Mouse (Mus musculus): Measurements from ENCODE around the gene Tnfaip1. TPM values are rescaled to one million over a fixed set of nuclear protein-coding genes. Genes with fewer than 3 reads are reported as not detected.
A peak's percentile ranks its signal among the peaks of the same experiment; 100 is the strongest.

Gene Tnfaip1
- polyA plus RNA-seq, 1 experiment = 30.1 TPM

GRCm38 (mm10) chr11:78523241-78523955 is 12.7 kb downstream of the Tnfaip1 start:
- H3K4me3 ChIP-seq (ENCODE audit: insufficient read depth, low read depth, low read length) = no peak overlapping the region
- H3K4me1 ChIP-seq (ENCODE audit: control insufficient read depth, insufficient read depth, insufficient read length, low read length) = no peaks in the 10 kb centered on the region
- peak overlapping the region; percentile 55 for H3K27ac ChIP-seq (replicated peaks; ENCODE audit: low read depth, low read length)

- Histone ChIP-seq H3K27ac (replicated peaks; ENCODE audit: low read depth, low read length) (peak overlapping the region; percentile 7), H3K4me3 (ENCODE audit: insufficient read depth, low read depth, low read length) (no peak overlapping the region), H3K4me1 (ENCODE audit: control insufficient read depth, insufficient read depth, insufficient read length, low read length) (no peaks in the 10 kb centered on the region)
Observed at GRCm38 (mm10) chr11:78522481-78522997, 13.6 kb downstream of the Tnfaip1 start.

DNA sequence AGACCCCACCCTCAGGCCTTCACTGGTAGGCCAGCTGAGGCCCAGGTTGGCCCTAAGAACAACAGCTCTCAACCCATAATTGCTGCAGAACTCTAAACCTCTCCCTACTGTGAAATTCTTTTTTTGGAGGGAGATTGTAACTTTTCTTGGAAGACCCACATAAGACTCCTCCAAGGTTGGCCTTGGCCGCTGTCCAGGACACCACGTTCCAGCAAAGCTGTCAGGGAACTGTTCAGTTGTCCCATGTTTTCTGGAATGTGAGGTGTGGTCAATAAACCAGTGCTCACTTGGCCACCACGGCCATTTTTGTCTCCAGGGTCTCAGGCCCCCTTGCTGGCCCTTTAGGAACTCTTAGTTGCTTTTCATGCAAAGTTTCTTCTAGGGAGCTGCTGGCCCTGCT is 14.3 kb downstream of the Tnfaip1 start:
- Histone ChIP-seq H3K4me3 (ENCODE audit: insufficient read depth, low read depth, low read length) (no peak overlapping the region), H3K4me1 (ENCODE audit: control insufficient read depth, insufficient read depth, insufficient read length, low read length) (no peaks in the 10 kb centered on the region), H3K27ac (replicated peaks; ENCODE audit: low read depth, low read length) (no peak overlapping the region)

DNA sequence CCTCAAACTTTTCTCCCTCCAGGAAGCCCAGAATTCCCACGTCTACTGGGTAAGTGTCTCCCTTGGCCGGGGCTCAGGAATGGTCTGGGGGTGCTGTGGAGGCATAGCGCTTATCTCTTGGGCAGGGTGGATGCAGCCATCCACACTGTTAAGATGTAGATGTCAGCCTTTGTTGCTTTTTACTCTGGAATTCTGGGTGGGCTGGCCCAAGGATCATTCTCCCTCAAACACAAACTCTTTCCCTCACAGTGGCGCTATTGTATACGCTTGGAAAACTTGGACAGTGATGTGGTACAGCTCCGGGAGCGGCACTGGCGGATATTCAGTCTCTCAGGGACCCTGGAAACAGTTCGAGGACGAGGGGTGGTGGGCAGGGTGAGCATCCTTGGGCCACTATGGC is 17.2 kb downstream of the Tnfaip1 start:
- Histone ChIP-seq H3K4me1 (ENCODE audit: control insufficient read depth, insufficient read depth, insufficient read length, low read length) (no peaks in the 10 kb centered on the region), H3K4me3 (ENCODE audit: insufficient read depth, low read depth, low read length) (no peak overlapping the region), H3K27ac (replicated peaks; ENCODE audit: low read depth, low read length) (no peak overlapping the region)

- H3K4me3 ChIP-seq (ENCODE audit: insufficient read depth, low read depth, low read length) = no peak overlapping the region
- H3K27ac ChIP-seq (replicated peaks; ENCODE audit: low read depth, low read length) = no peak overlapping the region
- H3K4me1 ChIP-seq (ENCODE audit: control insufficient read depth, insufficient read depth, insufficient read length, low read length) = no peaks in the 10 kb centered on the region
Observed at GRCm38 (mm10) chr11:78515549-78516325, 20.4 kb downstream of the Tnfaip1 start.

DNA sequence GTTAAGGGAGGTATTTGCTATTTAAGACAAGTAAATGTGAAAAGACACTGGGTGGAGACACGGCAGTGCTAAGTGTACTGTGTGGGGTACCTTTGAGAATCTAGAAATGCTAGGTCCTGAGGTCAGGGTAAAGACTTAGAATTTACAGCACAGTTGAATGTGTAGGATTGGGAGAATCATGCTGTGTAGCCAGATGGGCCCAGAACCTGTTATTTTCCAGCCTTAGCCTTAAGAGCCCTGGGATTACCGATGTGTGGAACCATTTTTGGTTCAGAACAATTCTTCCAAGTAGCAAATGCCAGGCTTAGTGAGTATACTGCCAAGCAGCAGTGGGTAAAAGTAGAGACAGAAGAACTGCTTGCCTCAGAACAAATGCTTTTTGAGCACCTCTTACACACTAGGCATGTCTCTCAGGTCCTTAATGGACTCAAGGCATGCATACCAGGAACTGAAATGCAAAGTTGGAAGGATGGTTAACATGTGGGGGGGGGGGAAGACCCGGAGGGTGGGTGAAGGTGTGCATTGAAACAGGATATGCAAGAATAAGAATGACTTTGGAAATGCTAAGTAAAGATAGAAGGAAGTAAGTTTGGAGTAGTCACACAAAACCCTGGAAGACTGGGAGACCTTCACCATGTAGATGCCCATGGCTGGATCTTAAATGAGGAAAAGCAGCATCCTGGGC is 22.9 kb downstream of the Tnfaip1 start:
- Histone ChIP-seq H3K4me1 (ENCODE audit: control insufficient read depth, insufficient read depth, insufficient read length, low read length) (no peaks in the 10 kb centered on the region), H3K4me3 (ENCODE audit: insufficient read depth, low read depth, low read length) (no peak overlapping the region; the same call in 1 of the 2 replicates), H3K27ac (replicated peaks; ENCODE audit: low read depth, low read length) (no peak overlapping the region)

GRCm38 (mm10) chr11:78512025-78512957 is 23.8 kb downstream of the Tnfaip1 start, which contains the start of the genes Tmem199 and Poldip2:
Gene Tmem199 (minus strand): TSS chr11:78512172.
Gene Poldip2 (plus strand): TSS chr11:78512193.
- H3K4me1 ChIP-seq (ENCODE audit: control insufficient read depth, insufficient read depth, insufficient read length, low read length) = no peaks in the 10 kb centered on the region
- H3K4me3 ChIP-seq (ENCODE audit: insufficient read depth, low read depth, low read length) = peak within 1 kb of the TSS; percentile 99
- H3K27ac ChIP-seq (replicated peaks; ENCODE audit: low read depth, low read length) = peak within 1 kb of the TSS; percentile 86

DNA sequence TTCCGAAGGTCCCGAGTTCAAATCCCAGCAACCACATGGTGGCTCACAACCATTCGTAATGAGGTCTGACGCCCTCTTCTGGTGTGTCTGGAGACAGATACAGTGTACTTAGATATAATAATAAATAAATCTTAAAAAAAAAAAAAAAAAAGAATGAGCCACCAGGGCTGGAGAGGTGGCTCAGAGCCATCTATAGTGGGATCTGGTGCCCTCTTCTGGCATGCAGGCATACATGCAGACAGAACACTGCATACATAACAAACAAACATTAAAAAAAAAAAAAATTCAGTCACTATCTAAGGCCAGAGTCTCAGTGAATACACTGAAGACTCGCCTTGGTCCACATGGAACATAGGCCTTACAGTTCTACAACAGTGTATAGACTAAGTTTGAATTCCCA is 27.0 kb downstream of the Tnfaip1 start:
- no peaks in the 10 kb centered on the region for H3K4me1 ChIP-seq (ENCODE audit: control insufficient read depth, insufficient read depth, insufficient read length, low read length)
- no peak overlapping the region for H3K27ac ChIP-seq (replicated peaks; ENCODE audit: low read depth, low read length)
- no peak overlapping the region for H3K4me3 ChIP-seq (ENCODE audit: insufficient read depth, low read depth, low read length)

DNA sequence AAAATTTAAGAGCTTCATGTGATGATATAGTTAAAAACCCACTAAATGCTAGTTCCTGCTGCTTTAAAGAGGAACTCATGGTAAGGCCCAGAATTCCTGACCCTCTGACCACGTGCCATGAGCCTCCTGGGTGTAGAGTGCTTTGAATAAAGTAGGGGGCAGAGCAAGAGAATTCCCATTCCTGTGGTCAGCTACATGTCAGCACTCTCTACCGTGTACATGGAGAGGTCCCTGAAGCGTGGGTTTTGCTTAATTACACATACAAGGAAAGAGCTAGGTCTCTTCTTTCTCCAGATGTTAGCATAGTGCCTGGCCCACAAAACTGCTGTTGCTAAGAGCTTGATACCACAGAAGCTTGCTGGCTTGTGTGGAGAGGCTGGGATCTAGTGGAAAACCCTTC is 30.7 kb downstream of the Tnfaip1 start:
- H3K4me3 ChIP-seq (ENCODE audit: insufficient read depth, low read depth, low read length) = no peak overlapping the region
- no peak overlapping the region for H3K27ac ChIP-seq (replicated peaks; ENCODE audit: low read depth, low read length)
- H3K4me1 ChIP-seq (ENCODE audit: control insufficient read depth, insufficient read depth, insufficient read length, low read length) = no peaks in the 10 kb centered on the region

- Histone ChIP-seq H3K4me3 (ENCODE audit: insufficient read depth, low read depth, low read length) (no peak within 1 kb of the TSS), H3K4me1 (ENCODE audit: control insufficient read depth, insufficient read depth, insufficient read length, low read length) (no peaks in the 10 kb centered on the region), H3K27ac (replicated peaks; ENCODE audit: low read depth, low read length) (no peak within 1 kb of the TSS)
Observed at GRCm38 (mm10) chr11:78502909-78503650, 33.1 kb downstream of the Tnfaip1 start, which contains the start of gene Sebox. Gene Sebox (plus strand): TSS chr11:78503447.

GRCm38 (mm10) chr11:78501529-78501928 is 34.6 kb downstream of the Tnfaip1 start:
- H3K4me3 ChIP-seq (ENCODE audit: insufficient read depth, low read depth, low read length) = no peak overlapping the region
- no peaks in the 10 kb centered on the region for H3K4me1 ChIP-seq (ENCODE audit: control insufficient read depth, insufficient read depth, insufficient read length, low read length)
- H3K27ac ChIP-seq (replicated peaks; ENCODE audit: low read depth, low read length) = no peak overlapping the region

DNA sequence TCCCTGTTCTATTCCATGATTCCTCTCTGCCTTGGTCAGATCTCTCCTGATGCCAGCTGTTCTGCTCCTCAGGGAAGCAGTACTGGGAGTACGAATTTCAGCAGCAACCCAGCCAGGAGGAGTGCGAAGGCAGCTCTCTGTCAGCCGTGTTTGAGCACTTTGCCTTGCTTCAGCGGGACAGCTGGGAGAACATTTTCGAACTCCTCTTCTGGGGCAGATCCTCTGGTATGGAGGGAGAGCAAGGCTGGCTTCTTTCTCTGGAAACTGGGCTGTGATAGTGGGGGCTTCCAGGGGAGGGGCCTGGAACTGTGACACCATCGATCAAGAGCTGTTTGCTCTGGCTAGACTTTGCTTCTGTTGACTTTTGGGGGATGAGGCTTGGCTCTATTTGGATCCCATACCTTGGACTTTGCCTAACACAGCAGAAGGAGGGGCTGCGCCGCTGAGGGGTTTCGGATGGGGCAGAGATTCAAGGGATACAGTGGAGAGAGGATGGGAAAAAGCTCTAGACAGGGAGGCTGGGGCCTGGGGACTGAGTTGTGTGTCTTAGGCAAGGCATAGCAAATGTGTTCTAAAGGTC is 35.4 kb downstream of the Tnfaip1 start:
- no peak overlapping the region for H3K4me3 ChIP-seq (ENCODE audit: insufficient read depth, low read depth, low read length)
- H3K27ac ChIP-seq (replicated peaks; ENCODE audit: low read depth, low read length) = no peak overlapping the region

DNA sequence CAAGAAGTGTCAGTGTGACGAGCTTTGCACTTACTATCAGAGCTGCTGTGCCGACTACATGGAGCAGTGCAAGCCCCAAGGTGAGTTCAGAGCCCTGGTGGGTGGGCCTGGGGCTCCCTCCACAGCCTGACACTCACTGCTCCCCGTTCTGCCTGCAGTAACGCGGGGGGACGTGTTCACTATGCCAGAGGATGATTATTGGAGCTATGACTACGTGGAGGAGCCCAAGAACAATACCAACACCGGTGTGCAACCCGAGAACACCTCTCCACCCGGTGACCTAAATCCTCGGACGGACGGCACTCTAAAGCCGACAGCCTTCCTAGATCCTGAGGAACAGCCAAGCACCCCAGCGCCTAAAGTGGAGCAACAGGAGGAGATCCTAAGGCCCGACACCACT is 36.6 kb downstream of the Tnfaip1 start:
- Histone ChIP-seq H3K27ac (replicated peaks; ENCODE audit: low read depth, low read length) (no peak overlapping the region), H3K4me3 (ENCODE audit: insufficient read depth, low read depth, low read length) (peak overlapping the region; percentile 32), H3K4me1 (ENCODE audit: control insufficient read depth, insufficient read depth, insufficient read length, low read length) (no peaks in the 10 kb centered on the region)

More for the DNA sequence above, 35.4 kb downstream of the Tnfaip1 start:
- H3K4me1 ChIP-seq (ENCODE audit: control insufficient read depth, insufficient read depth, insufficient read length, low read length) = no peaks in the 10 kb centered on the region
